Mouse (Mus musculus): ENCODE measurements around the gene Tmem40. TPM values are rescaled to one million over a fixed set of nuclear protein-coding genes. Genes with fewer than 3 reads are reported as not detected.
A peak's percentile ranks its signal among the peaks of the same experiment; 100 is the strongest.

Gene Tmem40
- total and polyA plus RNA-seq, 3 experiments: 13.8 to 16.4 TPM; not detected in 1

- H3K4me1 ChIP-seq (ENCODE audit: control insufficient read depth in 1 of 2, insufficient read depth in 2 of 2, low read length in 2 of 2): peaks cover 22 to 52% of the 10 kb centered on the region in 2 experiments
- DNase-seq (ENCODE audit: low read depth, low spot score): peak; percentile 61
- H3K9ac ChIP-seq (ENCODE audit: control insufficient read depth, low read depth, low read length, poor library complexity, severe bottlenecking): peak overlapping the region; percentile 50
- no peaks in the 10 kb centered on the region for H3K27me3 ChIP-seq (ENCODE audit: control insufficient read depth in 1 of 2, insufficient read depth in 2 of 2, low read length in 2 of 2)
- peak overlapping the region; percentile 30 to 67 for H3K4me3 ChIP-seq (ENCODE audit: control insufficient read depth in 1 of 2, insufficient read depth in 1 of 2, low read depth in 2 of 2, low read length in 2 of 2)
- peak overlapping the region; percentile 36 for H3K27ac ChIP-seq (ENCODE audit: control insufficient read depth, low read depth, low read length)
- H3K36me3 ChIP-seq (ENCODE audit: control insufficient read depth in 1 of 2, insufficient read depth in 2 of 2, low read length in 2 of 2): peaks cover 0 to 31% of the 10 kb centered on the region in 2 experiments; a peak in 2 of 4 replicates
- TF ChIP-seq ZKSCAN1 (IDR thresholded peaks at IDR 0.05; ENCODE audit: low read depth, low read length) (no peak), MXI1 (IDR thresholded peaks at IDR 0.05; ENCODE audit: low read depth, low read length) (peak; percentile 60), NELFE (IDR thresholded peaks at IDR 0.05; ENCODE audit: low read depth, low read length) (peak; percentile 52), MAZ (IDR thresholded peaks at IDR 0.05; ENCODE audit: low read depth, low read length) (0 out of 2 replicates have a peak, but pooled peaks have one; percentile 19), GATA1 (IDR thresholded peaks at IDR 0.05; ENCODE audit: low read depth, low read length) (peak; percentile 15; the same call in 1 of the 2 replicates), TBP (IDR thresholded peaks at IDR 0.05; ENCODE audit: low read depth, low read length) (no peak), TAL1 (IDR thresholded peaks at IDR 0.05; ENCODE audit: low read length) (peak; percentile 42; the same call in 1 of the 2 replicates), MAFK (IDR thresholded peaks at IDR 0.05; ENCODE audit: borderline replicate concordance, low read depth, low read length) (no peak), EP300 (IDR thresholded peaks at IDR 0.05; ENCODE audit: low read depth in 1 of 2, low read length in 2 of 2) (peak; percentile 36 to 52; a peak in 2 of 4 replicates), TCF12 (IDR thresholded peaks at IDR 0.05; ENCODE audit: low read depth, low read length) (peak; percentile 43; the same call in 1 of the 2 replicates), KAT2A (conservative IDR thresholded peaks at IDR 0.05; ENCODE audit: low read depth, low read length) (no peak), ELF1 (IDR thresholded peaks at IDR 0.05; ENCODE audit: low read depth, low read length) (peak; percentile 23; the same call in 1 of the 2 replicates), ZC3H11A (IDR thresholded peaks at IDR 0.05; ENCODE audit: low read depth, low read length) (no peak), MAX (IDR thresholded peaks at IDR 0.05; ENCODE audit: low read length) (peak; percentile 19; the same call in 1 of the 2 replicates), ETS1 (IDR thresholded peaks at IDR 0.05; ENCODE audit: low read depth, low read length) (peak; percentile 49), POLR2A (IDR thresholded peaks at IDR 0.05; ENCODE audit: control insufficient read depth in 1 of 2, insufficient read depth in 1 of 2, low read depth in 1 of 2, low read length in 2 of 2, poor library complexity in 1 of 2) (peak in 1 of 2 experiments; percentile 38; a peak in 1 of 4 replicates), HCFC1 (IDR thresholded peaks at IDR 0.05; ENCODE audit: low read depth, low read length) (peak; percentile 49), GABPA (IDR thresholded peaks at IDR 0.05; ENCODE audit: low read depth, low read length) (no peak), MYC (IDR thresholded peaks at IDR 0.05; ENCODE audit: low read depth, low read length) (no peak)
- no peaks in the 10 kb centered on the region for H3K9me3 ChIP-seq (replicated peaks; ENCODE audit: insufficient read depth, low read length)
- no peaks in the 10 kb centered on the region for H3K79me2 ChIP-seq (ENCODE audit: control insufficient read depth, insufficient read depth, low read length, poor library complexity)
Observed at GRCm38 (mm10) chr6:115758981-115759435, 3.2 kb downstream of the Tmem40 start.

- peak overlapping the region; percentile 48 for H3K9ac ChIP-seq (ENCODE audit: control insufficient read depth, low read depth, low read length, poor library complexity, severe bottlenecking)
- peak; percentile 96 for TF ChIP-seq MXI1 (IDR thresholded peaks at IDR 0.05; ENCODE audit: low read depth, low read length)
- TF ChIP-seq GABPA (IDR thresholded peaks at IDR 0.05; ENCODE audit: low read depth, low read length): no peak
- TF ChIP-seq ZKSCAN1 (IDR thresholded peaks at IDR 0.05; ENCODE audit: low read depth, low read length): no peak
- TF ChIP-seq MAFK (IDR thresholded peaks at IDR 0.05; ENCODE audit: borderline replicate concordance, low read depth, low read length): no peak
- TF ChIP-seq NRF1 (IDR thresholded peaks at IDR 0.05; ENCODE audit: insufficient read depth, low read depth, low read length, poor library complexity, severe bottlenecking): no peak
- TF ChIP-seq UBTF (IDR thresholded peaks at IDR 0.05; ENCODE audit: borderline replicate concordance, insufficient read depth, low read depth, low read length): no peak
- peak; percentile 98 for TF ChIP-seq MYC (IDR thresholded peaks at IDR 0.05; ENCODE audit: low read depth, low read length)
- TF ChIP-seq RCOR1 (IDR thresholded peaks at IDR 0.05; ENCODE audit: low read depth, low read length): peak; percentile 81
- TF ChIP-seq ETS1 (IDR thresholded peaks at IDR 0.05; ENCODE audit: low read depth, low read length): peak; percentile 82
- no peak for TF ChIP-seq E2F4 (IDR thresholded peaks at IDR 0.05; ENCODE audit: borderline replicate concordance, low read depth, low read length)
- no peak for TF ChIP-seq HCFC1 (IDR thresholded peaks at IDR 0.05; ENCODE audit: low read depth, low read length)
- no peak for TF ChIP-seq ZNF384 (IDR thresholded peaks at IDR 0.05; ENCODE audit: low read depth, low read length)
- no peak for TF ChIP-seq CHD2 (IDR thresholded peaks at IDR 0.05; ENCODE audit: low read length)
- no peak for TF ChIP-seq ELF1 (IDR thresholded peaks at IDR 0.05; ENCODE audit: low read depth, low read length)
- peak; percentile 92 for TF ChIP-seq USF1 (IDR thresholded peaks at IDR 0.05; ENCODE audit: low read depth, low read length)
- TF ChIP-seq NELFE (IDR thresholded peaks at IDR 0.05; ENCODE audit: low read depth, low read length): no peak
- no peak; the same call in 1 of the 2 replicates for TF ChIP-seq TBP (IDR thresholded peaks at IDR 0.05; ENCODE audit: low read depth, low read length)
- no peak for TF ChIP-seq MEF2A (IDR thresholded peaks at IDR 0.05; ENCODE audit: extremely low read depth, insufficient replicate concordance, low read depth, low read length, poor library complexity, severe bottlenecking)
- TF ChIP-seq POLR2AphosphoS5 (IDR thresholded peaks at IDR 0.05; ENCODE audit: borderline replicate concordance, low read depth, low read length): no peak
- no peak for TF ChIP-seq MAZ (IDR thresholded peaks at IDR 0.05; ENCODE audit: low read depth, low read length)
Observed at GRCm38 (mm10) chr6:115755536-115755935, 6.7 kb downstream of the Tmem40 start.

More at GRCm38 (mm10) chr6:115755536-115755935, 6.7 kb downstream of the Tmem40 start:
- Histone ChIP-seq H3K79me2 (ENCODE audit: control insufficient read depth, insufficient read depth, low read length, poor library complexity) (no peaks in the 10 kb centered on the region), H3K27ac (ENCODE audit: control insufficient read depth, low read depth, low read length) (peak overlapping the region; percentile 25), H3K36me3 (ENCODE audit: control insufficient read depth in 1 of 2, insufficient read depth in 2 of 2, low read length in 2 of 2) (peaks cover 0 to 15% of the 10 kb centered on the region in 2 experiments; a peak in 2 of 4 replicates), H3K9me3 (replicated peaks; ENCODE audit: insufficient read depth, low read length) (no peaks in the 10 kb centered on the region), H3K27me3 (ENCODE audit: control insufficient read depth in 1 of 2, insufficient read depth in 2 of 2, low read length in 2 of 2) (no peaks in the 10 kb centered on the region), H3K4me3 (ENCODE audit: control insufficient read depth in 1 of 2, insufficient read depth in 1 of 2, low read depth in 2 of 2, low read length in 2 of 2) (peak overlapping the region; percentile 11 to 32), H3K4me1 (ENCODE audit: control insufficient read depth in 1 of 2, insufficient read depth in 2 of 2, low read length in 2 of 2) (peaks cover 19 to 29% of the 10 kb centered on the region in 2 experiments)
- peak; percentile 83 for DNase-seq (ENCODE audit: low read depth, low spot score)
